Mouse (Mus musculus) frontal cortex, adult 2 months (tissue): Measurements from ENCODE around the gene Gm26938. TPM values are rescaled to one million over a fixed set of nuclear protein-coding genes. Genes with fewer than 3 reads are reported as not detected.
A peak's percentile ranks its signal among the peaks of the same experiment; 100 is the strongest.

Experiments used
- DNase-seq, 2 experiments: peaks; one replicate each; pipeline ENCODE4 v3.0.0; 2022; ENCODE audit warnings: low spot score in 1 of 2; ENCODE audit errors: extremely low spot score in 1 of 2
- polyA plus RNA-seq: library from polyadenylated mRNA; depleted of rRNA; stranded (reverse); fragments of >200 nt; gene quantifications from 2 replicates; pipeline ENCODE4 v1.2.3, GENCODE M21; 2012; rRNA removed

Gene Gm26938
- polyA plus RNA-seq: not detected in 2 replicates

- peak; percentile 69 to 94 for DNase-seq
Observed at GRCm38 (mm10) chr5:139826357-139827055, at the start of gene Gm26938, which contains the start of gene Psmg3. TSS of gene Gm26938 (minus strand) at chr5:139826407. TSS of gene Psmg3 (minus strand) at chr5:139826885.

DNA sequence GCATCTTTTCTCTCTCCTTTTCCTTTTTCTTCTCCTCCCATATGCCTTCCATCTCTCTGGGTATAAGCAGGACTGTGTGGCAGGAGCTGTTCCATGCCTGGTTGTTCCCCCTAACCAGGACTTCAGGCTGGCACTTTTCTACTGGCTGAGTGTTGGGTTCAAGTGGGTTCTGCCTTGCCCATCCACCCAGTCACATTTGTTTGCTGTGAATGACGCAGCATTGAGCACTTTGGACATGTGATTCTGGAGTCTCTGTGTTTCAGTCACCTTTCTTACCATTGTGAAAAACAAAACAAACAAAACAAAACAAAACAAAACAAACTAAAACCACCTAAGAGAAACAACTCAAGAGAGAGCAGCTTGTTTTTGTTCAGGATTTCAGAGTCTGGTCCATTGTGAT, 45.3 kb upstream of the Gm26938 start:
- no peak for DNase-seq

- DNase-seq: no peak
Observed at GRCm38 (mm10) chr5:139870886-139871285, 44.7 kb upstream of the Gm26938 start.

DNA sequence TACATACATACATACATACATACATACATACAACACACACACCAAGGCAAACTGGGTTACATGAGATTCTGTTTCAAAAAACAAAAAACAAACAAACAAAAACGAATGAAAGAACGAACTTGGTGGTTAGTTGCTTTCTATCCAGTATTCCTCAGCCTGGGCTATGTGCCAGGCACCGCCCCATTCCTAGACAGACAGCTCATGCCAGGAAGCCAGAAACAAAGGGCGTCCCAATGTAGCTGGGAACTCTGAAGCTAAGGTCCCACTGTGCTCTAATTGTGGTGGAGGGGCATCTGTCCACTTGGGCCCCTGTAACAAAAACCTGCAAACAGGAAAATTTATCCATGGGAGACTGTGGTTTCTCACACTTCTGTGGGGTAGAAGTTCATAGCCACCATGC, 36.6 kb upstream of the Gm26938 start:
- DNase-seq: peak in 1 of 2 experiments; percentile 26

DNA sequence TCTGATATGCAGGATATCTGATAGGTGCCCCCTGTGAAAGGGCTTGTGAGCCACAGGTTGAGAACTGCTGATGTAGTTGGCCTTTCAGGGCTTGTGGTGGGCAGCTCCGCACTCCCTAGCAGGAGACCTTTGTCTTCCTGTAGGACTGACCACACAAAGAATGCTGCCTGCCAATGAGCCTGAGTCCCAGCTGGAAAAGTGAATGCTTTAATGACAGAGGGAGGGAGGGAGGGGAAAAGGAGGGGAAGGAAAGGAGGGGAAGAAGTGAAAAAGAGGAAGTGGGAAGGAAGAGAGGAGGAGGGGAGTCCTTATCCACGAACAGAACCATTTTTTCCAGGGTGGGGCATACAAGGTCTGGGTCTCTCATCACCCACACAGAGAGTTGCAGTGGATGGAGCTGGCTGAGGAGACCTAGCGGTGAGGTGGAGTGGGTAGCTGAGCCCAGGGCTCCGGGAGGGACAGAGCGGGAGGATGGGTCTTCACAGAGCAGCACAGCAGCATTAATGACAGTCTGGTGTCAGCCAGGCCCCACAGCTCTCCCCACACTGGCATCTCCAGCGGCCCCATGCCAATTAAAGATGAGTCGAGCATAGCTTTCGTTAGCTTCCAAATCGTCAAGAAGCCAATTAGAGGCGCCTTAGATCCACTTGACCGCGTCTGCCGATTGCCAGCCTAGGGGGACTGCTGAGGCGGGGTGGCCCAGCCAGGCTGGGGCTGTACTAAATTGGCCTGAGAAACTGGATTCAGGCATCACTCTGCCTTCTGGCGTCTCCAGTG, 34.3 kb upstream of the Gm26938 start:
- DNase-seq: no peak

DNA sequence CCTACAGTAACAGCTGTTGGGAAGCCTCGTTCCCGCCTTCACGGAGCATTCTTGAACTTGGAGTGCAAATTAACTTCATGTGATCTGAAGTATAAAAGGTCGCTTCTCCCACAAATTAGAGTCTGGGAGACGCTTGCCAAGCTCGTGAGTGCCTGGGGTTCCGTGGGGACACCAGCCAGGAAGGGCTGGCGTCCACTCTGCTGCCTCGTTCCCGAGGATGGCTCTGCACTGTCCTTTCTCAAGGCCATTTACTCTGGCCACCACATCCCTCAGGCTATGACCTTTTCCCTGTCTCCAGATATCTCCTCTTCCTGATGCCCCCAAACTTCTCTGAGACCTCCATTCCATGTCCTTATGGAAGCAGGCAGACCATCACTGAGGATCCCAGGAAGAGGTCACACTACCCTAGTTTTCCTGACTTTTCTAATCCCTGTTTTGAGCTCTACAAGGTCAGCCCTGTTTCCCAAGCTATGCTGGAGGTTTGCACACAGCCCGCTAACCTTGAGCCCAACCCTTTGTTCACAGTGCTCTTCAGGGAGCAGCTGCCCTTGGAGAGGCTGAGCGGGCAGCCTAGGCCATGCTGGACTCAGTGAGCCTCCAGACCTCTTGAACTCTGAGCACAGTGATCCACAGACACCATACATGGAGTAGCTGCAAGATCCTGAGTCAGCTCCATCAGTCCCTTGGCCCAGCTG, 23.6 kb upstream of the Gm26938 start:
- no peak for DNase-seq

DNA sequence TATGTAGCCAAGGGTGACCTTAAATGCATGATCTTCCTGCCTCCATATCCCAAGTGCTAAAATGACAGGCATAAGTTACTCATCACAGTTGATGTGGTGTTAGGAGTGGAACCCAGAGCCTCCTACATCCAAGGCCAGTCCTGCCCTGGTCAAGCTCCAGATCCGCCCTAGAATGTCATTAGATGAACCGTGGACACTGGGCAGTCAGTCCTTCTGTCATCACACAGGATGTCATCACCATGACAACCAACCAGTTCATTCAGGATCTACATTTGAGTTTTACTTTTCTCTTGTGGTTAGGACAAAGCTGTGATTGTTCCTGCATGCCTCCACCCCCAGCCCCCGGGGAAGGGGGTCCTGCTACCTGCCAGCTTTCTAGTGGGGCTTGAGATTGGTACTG, 12.9 kb upstream of the Gm26938 start:
- no peak for DNase-seq

DNA sequence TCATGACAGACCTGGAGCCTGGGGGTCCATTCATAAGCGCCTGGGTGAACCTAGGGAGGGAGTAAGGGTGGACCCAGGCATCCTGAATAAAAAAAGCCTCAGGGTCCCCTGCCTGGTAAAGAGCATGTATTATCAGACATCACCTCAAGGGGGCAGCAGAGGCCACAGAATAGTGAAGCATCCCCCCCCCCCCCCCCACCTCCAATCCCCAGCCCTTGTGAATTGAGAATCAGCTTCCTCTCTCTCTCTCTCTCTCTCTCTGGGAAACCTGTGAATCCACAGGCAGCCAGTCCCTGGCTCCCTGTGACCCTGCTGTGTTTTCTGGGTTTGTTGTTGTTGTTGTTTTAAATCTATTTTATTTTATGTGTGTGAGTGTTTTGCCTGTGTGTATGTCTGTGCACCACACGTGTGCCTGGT, 12.3 kb upstream of the Gm26938 start:
- peak in 1 of 2 experiments; percentile 79 for DNase-seq

- DNase-seq: peak in 1 of 2 experiments; percentile 23
Observed at GRCm38 (mm10) chr5:139835706-139836105, 9.5 kb upstream of the Gm26938 start.

DNA sequence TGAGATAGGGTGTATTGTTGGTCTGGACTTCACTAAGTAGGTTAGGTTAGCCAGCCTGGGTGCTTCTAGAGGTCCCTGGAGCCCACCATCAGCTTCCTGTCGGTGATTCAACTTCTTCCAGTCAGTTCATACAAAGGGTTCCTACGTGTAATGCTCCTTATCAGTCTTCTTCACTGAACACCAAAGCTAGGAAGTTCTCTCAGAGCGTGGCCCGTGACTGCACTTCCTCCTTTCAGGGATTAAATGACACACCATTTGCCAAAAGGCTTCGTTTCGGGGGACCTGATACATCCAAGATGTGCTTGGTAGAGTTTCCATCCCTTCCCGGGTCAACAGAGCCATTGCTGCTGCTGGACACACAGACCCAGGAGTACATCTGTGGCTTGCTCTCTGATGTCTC, 5.9 kb upstream of the Gm26938 start:
- DNase-seq: no peak

DNA sequence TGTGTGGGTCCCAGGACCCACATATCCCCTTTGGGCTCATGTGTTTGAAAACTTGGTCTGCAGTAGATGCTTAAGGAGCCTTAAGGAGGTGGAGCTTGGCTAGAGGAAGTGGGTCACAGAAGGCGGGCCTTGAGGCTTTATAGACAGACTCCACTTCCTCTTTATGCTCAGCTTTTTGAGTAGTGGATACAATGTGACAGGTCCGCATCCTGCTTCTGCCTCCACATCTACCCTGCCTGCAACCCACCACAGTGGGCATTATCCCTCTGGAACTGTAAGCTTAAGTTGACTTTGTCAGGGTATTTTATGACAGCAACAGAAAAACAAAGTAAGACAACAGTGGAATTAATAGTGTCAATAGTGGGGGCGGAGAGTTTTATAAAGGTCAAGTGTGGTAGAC, 4.5 kb upstream of the Gm26938 start:
- no peak for DNase-seq

DNA sequence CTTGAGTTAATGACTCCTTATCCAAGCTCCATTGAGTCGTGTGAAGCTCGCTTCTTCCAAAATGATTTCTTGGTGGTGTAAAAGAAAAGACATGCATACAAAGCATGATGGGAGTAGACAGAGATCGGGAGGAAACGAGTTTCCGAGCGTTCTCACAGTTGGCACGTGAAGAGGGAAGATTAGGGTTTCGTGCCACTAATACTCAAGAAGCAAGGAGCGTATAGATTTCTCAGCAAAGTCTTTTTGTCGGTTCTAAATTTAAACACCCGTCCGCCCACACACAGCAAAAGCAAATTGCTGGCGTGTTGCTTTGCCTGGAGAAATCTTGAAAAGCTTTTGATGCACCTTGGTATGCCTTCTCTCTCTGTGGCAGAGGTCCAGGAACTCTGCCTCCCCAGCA, 3.2 kb upstream of the Gm26938 start:
- peak; percentile 46 to 67 for DNase-seq

- no peak for DNase-seq
Observed at GRCm38 (mm10) chr5:139827593-139827992, 1.4 kb upstream of the Gm26938 start.

- no peak for DNase-seq
Observed at GRCm38 (mm10) chr5:139825947-139826346, 260 bp downstream of the Gm26938 start.

DNA sequence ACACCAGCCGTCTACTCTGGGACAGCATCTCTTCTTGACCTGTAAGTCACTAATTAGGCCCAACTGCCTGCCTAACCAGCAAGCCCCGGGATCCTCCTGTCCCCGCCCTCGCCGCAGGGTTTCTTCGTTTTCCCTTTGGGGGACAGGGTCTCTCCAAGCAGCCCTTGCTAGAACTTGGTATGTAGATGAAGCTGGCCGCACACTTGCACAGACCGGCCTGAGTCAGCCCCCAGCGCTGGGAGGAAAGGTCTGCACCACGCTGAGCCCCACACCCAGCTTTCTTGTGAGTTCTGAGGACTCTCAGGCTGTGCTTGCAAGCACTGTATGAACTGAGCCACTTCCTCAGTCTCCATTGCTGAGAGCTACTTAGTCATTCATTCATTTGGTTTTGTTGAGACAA, 1.7 kb downstream of the Gm26938 start:
- no peak for DNase-seq

DNA sequence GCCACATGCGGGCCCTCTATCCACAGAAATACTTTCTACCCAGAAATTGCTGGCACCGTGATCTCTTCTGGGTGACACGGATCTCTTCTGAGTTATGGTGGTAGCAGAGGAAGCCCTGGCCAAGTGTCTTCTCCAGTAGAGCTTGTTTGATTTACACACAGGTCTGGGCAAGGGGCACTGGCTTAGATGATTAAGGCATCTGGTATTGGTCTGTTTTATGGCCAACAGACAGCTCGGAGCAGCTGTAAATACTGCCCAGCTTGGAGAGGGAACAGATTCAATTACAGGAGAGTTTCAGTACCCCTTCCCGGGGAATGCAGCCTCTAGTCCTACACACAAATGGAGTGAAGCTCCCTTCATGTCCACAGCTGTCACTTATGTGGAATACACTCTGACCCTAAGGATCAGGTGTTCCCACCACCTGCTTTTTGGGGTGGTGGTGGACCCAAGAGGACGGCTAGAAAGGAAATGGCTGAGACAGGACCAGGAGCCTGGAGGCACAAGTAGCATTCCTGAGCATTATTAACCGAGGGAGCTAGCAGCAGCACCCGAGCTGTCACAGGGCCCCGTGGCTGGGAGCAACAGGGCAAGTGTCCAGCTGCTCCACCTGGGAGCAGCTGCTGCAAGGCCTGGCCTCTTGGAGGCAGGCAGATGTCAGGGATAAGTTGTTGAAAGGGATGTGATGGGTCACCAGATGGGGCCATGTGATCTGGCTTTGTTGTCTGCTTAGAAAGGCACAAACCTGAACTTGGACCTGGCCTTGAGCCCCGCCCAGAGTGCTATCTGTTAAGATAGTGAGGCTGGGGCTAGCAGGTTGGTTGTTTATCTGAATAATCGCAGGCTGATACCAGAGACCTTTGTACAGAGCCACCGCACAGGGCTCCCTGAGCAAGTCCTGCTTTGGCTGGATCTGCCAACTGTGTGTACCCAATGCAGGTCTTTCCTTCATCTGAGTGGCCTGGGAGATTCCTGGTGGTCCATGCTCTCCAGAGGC, 4.4 kb downstream of the Gm26938 start:
- DNase-seq: no peak

GRCm38 (mm10) chr5:139819538-139820181, 6.5 kb downstream of the Gm26938 start, which contains the start of gene Tmem184a:
TSS of gene Tmem184a (minus strand) at chr5:139819917.
- no peak for DNase-seq

DNA sequence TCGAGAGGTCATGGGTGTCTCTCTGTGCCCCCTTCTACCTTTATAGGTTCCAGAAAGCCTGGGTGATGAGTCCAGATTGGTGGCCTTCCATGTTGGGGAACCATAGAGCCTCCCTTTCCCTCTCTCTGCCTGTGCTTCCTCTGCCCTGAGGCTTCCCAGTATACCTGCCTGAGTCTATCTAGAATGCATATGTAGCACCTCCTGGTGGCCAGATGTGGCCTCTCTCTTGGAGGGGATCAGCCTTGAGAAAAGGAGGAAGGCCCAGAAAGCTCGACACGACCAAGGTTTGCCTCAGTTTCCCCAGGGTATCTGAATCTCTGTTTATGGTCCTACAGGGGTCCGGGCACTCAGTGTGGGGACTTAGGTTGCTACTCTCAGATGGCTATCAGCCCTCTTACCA, 7.4 kb downstream of the Gm26938 start:
- peak in 1 of 2 experiments; percentile 59 for DNase-seq

- no peak for DNase-seq
Observed at GRCm38 (mm10) chr5:139818056-139818455, 8.2 kb downstream of the Gm26938 start.

GRCm38 (mm10) chr5:139817292-139817691, 8.9 kb downstream of the Gm26938 start:
- no peak for DNase-seq
